Mouse (Mus musculus) brain, embryonic 18.5 days (tissue): ENCODE data around the gene Klk5.

Experiments
- DNase-seq: peaks from one replicate; pipeline ENCODE4 v3.0.0-alpha.2; 2012; ENCODE audit warnings: low read depth, low spot score

Gene Klk5

GRCm38 (mm10) chr7:43876444-43876843, 34.7 kb downstream of the Klk5 start:
- DNase-seq: no peak

- no peak for DNase-seq
Observed at GRCm38 (mm10) chr7:43878281-43878680, 36.5 kb downstream of the Klk5 start.

GRCm38 (mm10) chr7:43880912-43881311, 39.1 kb downstream of the Klk5 start, which contains the start of gene Klk4:
Gene Klk4, plus strand, starts transcription at chr7:43881160.
- no peak for DNase-seq

DNA sequence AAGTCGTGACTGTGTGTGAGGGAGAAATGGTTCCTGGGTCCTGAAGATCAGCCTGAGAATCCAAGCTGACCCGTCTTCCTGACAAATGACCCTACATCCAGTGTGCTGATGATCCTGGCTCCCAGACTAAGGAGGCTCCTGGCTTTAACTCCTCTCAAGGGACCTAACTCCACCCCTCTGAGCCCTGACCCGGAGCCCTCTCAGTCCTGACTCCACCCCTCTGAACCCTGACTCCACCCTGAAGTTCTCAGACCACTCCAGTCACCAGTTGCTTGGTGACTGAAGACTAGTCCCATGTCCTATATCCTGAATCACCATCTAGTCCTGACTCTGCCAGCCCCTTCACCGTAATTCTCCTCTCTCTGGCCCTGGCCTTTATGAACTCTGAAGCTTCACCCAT, 40.6 kb downstream of the Klk5 start:
- DNase-seq: no peak

DNA sequence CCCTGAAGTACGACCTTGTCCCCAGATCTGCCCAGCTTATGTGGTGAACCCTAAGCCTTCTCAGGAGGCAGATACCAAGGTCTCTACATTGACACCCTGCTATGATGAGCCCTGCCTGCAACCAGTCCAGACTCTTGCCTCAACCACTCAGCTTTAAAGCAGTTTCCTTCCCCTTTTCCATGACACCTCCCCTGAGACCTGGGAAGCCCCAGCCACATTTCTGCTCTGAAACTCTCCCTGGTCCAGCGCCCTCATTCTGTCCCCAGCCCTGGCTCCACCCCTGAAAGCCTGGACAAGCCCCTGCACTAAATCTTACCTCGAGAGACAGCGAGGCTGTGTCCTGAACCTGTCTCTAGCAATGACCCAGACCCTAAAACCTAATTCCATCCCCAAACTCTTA, 41.0 kb downstream of the Klk5 start:
- DNase-seq: no peak

DNA sequence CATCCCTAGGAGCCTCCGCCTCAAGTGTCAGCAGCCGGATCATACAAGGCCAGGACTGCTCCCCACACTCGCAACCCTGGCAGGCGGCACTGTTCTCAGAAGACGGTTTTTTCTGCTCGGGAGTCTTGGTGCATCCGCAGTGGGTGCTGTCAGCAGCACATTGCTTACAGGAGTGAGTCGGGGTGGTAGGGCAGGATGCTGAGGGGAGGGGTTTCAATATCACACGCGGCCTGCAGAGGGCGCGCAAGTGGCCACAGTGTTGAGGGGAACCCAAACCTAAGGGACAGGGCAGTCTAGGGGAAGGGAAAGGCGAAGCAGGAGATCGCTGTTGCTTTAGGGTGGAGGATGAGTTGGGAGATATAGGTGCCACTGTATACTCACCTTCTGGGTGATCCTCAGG, 41.8 kb downstream of the Klk5 start:
- DNase-seq: no peak

DNA sequence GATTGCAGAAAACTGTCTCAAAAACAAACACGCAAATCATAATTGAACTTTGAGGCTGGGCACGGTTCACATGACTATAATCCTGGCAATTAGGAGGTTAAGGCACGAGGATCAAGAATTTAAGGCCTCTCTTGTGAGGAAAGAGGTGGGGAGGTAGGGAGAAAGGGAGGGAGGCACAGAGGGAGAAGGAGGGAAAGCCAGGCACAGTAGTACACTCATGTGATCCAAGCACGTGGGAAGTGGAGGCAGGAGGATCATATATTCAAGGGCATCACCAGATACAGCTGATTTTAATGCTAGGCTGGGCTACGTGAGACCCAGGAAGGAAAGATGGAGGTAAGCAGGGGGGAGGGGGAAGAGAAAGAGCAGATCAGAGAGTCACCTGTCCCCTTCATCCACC, 49.6 kb downstream of the Klk5 start:
- DNase-seq: no peak

DNA sequence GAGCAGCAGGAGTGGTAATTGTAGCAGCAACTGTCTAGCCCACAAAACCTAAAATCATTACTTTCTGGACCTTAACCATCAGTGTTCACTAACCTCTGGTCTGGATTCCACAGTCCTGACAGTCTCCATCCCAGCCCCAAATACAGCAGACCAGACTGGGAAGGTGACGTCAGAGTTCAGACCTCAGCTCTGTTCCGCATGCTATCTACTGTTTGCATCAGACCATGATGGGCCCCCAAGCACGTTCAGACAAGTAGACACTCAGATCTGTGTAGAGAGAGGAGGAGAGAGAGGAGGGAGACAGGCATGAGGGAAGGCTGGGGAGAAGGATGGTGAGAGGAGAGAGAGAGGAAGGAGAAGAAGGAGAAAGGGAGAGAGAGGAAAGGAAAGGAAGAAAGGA, 50.0 kb downstream of the Klk5 start:
- DNase-seq: no peak

- DNase-seq: peak; percentile 62
Observed at GRCm38 (mm10) chr7:43894836-43895235, 53.1 kb downstream of the Klk5 start.
